ENCODE assay signal across 12 mouse cellular contexts in genomic region chr2:48634456-48635174, GRCm38 (mm10).
A peak's percentile ranks its signal among the peaks of the same experiment; 100 is the strongest.
DNase-seq lines count a peak whose midpoint lies in the region; ATAC-seq and TF ChIP-seq lines count a peak whose summit lies in the region.
"Had no signal": no experiment of that assay in that cellular context is flagged by ENCODE, and none has a peak within 500 bp of the region (broad histone marks: within the 10 kb centered on the region; RNA-seq: fewer than 3 reads in every experiment).

No protein-coding gene starts in this region.

- peak; percentile 92 for ATAC-seq in hindbrain, postnatal 0 days
- peak; percentile 72 for ATAC-seq in midbrain, embryonic 11.5 days (ENCODE audit: low FRiP score)

- no peaks in the 10 kb centered on the region for H3K27me3 ChIP-seq in embryonic facial prominence, embryonic 10.5 days (replicated peaks; ENCODE audit: low read depth, poor library complexity, severe bottlenecking)
- H3K27me3 ChIP-seq in hindbrain, postnatal 0 days (ENCODE audit: insufficient read depth, low read length) = no peaks in the 10 kb centered on the region
- no peaks in the 10 kb centered on the region for H3K27me3 ChIP-seq in midbrain, embryonic 11.5 days (ENCODE audit: control insufficient read depth, insufficient read depth, low read length)
- H3K27me3 ChIP-seq: heart, embryonic 12.5 days; liver, embryonic 15.5 days had no signal

- no peak overlapping the region for H3K4me3 ChIP-seq in embryonic facial prominence, embryonic 10.5 days
- no peak overlapping the region for H3K4me3 ChIP-seq in hindbrain, postnatal 0 days (ENCODE audit: low read length)
- H3K4me3 ChIP-seq in midbrain, embryonic 11.5 days (ENCODE audit: low read depth, low read length) = no peak overlapping the region
- H3K4me3 ChIP-seq: heart, embryonic 12.5 days; liver, embryonic 15.5 days had no signal

- no peak for TF ChIP-seq POLR2A in brain, embryonic 14.5 days (IDR thresholded peaks at IDR 0.05; ENCODE audit: borderline replicate concordance, extremely low read depth, insufficient read depth, insufficient read length, poor library complexity, severe bottlenecking)

- H3K36me3 ChIP-seq in embryonic facial prominence, embryonic 10.5 days (replicated peaks) = no peaks in the 10 kb centered on the region
- no peaks in the 10 kb centered on the region for H3K36me3 ChIP-seq in hindbrain, postnatal 0 days (ENCODE audit: insufficient read depth, low read length)
- H3K36me3 ChIP-seq in midbrain, embryonic 11.5 days (ENCODE audit: control insufficient read depth, insufficient read depth, low read length) = no peaks in the 10 kb centered on the region
- H3K36me3 ChIP-seq: G1E; heart, embryonic 12.5 days; liver, embryonic 15.5 days had no signal

- peak; percentile 83 for DNase-seq in brain, embryonic 14.5 days (ENCODE audit: low read depth)
- peak; percentile 21 for DNase-seq in embryonic facial prominence, embryonic 10.5 days (ENCODE audit: low spot score)
- peak; percentile 75 for DNase-seq in hindbrain, postnatal 0 days (ENCODE audit: low spot score)
- DNase-seq in midbrain, embryonic 11.5 days (ENCODE audit: low spot score, missing footprints) = no peak
- DNase-seq in right cerebral cortex, adult 18-20 months = no peak
- DNase-seq in testis, postnatal 14 days (ENCODE audit: low spot score) = no peak
- DNase-seq in cerebellum, adult 11-12 months = no peak
- DNase-seq: adrenal gland, postnatal 10 days; cerebellum, adult 9-10 months had no signal

- 66% methylated on average over 10 of the region's 10 CpGs for WGBS in embryonic facial prominence, embryonic 10.5 days
- WGBS in hindbrain, postnatal 0 days = 28% methylated on average over 10 of the region's 10 CpGs
- WGBS in midbrain, embryonic 11.5 days = 59% methylated on average over 10 of the region's 10 CpGs

- no peak overlapping the region for H3K4me2 ChIP-seq in hindbrain, postnatal 0 days (ENCODE audit: low read depth, low read length)
- no peak overlapping the region for H3K4me2 ChIP-seq in midbrain, embryonic 11.5 days
- H3K4me2 ChIP-seq: heart, embryonic 12.5 days; liver, embryonic 15.5 days had no signal

- H3K9me3 ChIP-seq in embryonic facial prominence, embryonic 10.5 days = no peaks in the 10 kb centered on the region
- no peaks in the 10 kb centered on the region for H3K9me3 ChIP-seq in hindbrain, postnatal 0 days (ENCODE audit: low read length)
- no peaks in the 10 kb centered on the region for H3K9me3 ChIP-seq in midbrain, embryonic 11.5 days (ENCODE audit: control insufficient read depth, low read length)
- H3K9me3 ChIP-seq: G1E; heart, embryonic 12.5 days; liver, embryonic 15.5 days had no signal

- H3K4me1 ChIP-seq in embryonic facial prominence, embryonic 10.5 days = peaks cover 5% of the 10 kb centered on the region
- no peaks in the 10 kb centered on the region for H3K4me1 ChIP-seq in hindbrain, postnatal 0 days (ENCODE audit: insufficient read depth, low read length)
- H3K4me1 ChIP-seq in midbrain, embryonic 11.5 days (ENCODE audit: control insufficient read depth, insufficient read depth, low read length) = peaks cover 9% of the 10 kb centered on the region
- H3K4me1 ChIP-seq: heart, embryonic 12.5 days; liver, embryonic 15.5 days had no signal

- no peak overlapping the region for H3K9ac ChIP-seq in hindbrain, postnatal 0 days (replicated peaks; ENCODE audit: low read length)
- no peak overlapping the region for H3K9ac ChIP-seq in midbrain, embryonic 11.5 days (ENCODE audit: low read length)
- H3K9ac ChIP-seq: heart, embryonic 12.5 days; liver, embryonic 15.5 days had no signal

- H3K27ac ChIP-seq in embryonic facial prominence, embryonic 10.5 days (replicated peaks) = no peak overlapping the region
- no peak overlapping the region for H3K27ac ChIP-seq in hindbrain, postnatal 0 days
- H3K27ac ChIP-seq in midbrain, embryonic 11.5 days (ENCODE audit: low read depth, low read length) = no peak overlapping the region
- H3K27ac ChIP-seq: liver, embryonic 15.5 days had no signal

- TF ChIP-seq CTCF in brain, embryonic 14.5 days (IDR thresholded peaks at IDR 0.05; ENCODE audit: borderline replicate concordance, extremely low read depth, insufficient read depth, insufficient read length) = no peak
- TF ChIP-seq CTCF in hindbrain, postnatal 0 days (IDR thresholded peaks at IDR 0.05; ENCODE audit: low read depth) = no peak

Comparison
In these comparisons a context has a peak if more than half of its experiments do, and no peak if none do; other contexts are left out.
1. DNase-seq: peak in brain, embryonic 14.5 days (single experiment), embryonic facial prominence, embryonic 10.5 days (single experiment) and hindbrain, postnatal 0 days (single experiment); none in midbrain, embryonic 11.5 days (single experiment), right cerebral cortex, adult 18-20 months (single experiment), testis, postnatal 14 days (single experiment) and cerebellum, adult 11-12 months (single experiment).